Mouse (Mus musculus): Measurements from ENCODE around the gene Endov. TPM values are rescaled to one million over a fixed set of nuclear protein-coding genes. Genes with fewer than 3 reads are reported as not detected.

Gene Endov
- polyA plus RNA-seq, 1 experiment from 2014 or later = 7.6 TPM

DNA sequence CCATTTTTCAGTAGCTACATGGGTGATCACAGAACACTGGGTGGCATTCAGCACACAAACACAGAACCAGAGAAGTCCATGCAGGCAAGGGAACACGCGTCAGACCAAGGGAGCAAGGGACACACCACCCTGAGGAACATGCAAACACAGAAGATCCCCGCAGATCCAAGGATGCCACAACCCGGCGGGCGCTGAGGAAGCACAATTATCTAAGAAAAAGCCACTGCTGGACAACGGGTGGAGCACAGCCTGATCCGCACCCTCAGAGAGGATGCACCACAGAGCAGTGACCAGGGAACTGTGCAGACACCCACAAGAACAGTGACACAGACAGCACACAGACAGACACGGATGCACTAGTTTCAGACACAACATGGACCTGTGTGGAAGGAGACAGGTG lies 49.4 kb downstream of the Endov start:
- Histone ChIP-seq H3K27me3 (peaks cover 60% of the 10 kb centered on the region), H3K9me3 (replicated peaks) (no peaks in the 10 kb centered on the region), H3K4me2 (no peak overlapping the region), H3K36me3 (no peaks in the 10 kb centered on the region), H3K4me3 (replicated peaks) (no peak overlapping the region), H3K4me1 (replicated peaks) (no peaks in the 10 kb centered on the region), H3K27ac (no peak overlapping the region), H3K9ac (no peak overlapping the region)
- 68% methylated on average over 9 of the region's 9 CpGs for WGBS (ENCODE audit: insufficient replicate concordance)
- ATAC-seq (ENCODE audit: low read depth) (no peak), DNase-seq (no peak)

DNA sequence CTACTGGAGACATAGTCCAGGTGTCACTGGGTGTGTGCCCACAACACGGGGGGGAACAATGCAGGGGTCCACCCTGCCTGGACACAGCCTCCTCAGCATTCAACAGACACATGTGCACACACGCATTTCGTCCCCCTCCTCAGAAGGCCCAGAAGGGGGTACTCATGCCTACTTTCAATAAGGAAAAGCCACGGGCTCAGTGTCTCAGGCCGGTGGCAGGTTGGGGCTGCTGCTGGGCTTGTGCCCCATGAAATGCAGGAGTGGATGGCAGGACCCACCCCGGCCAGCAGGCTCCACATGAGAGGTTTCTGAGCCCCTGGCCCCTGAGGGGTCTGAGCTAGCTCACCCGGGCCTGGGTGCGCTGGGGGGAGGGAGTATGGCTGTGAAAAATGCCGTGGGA lies 49.9 kb downstream of the Endov start:
- no peak overlapping the region for H3K4me2 ChIP-seq
- H3K4me3 ChIP-seq (replicated peaks) = no peak overlapping the region
- 56% methylated on average over 9 of the region's 9 CpGs for WGBS (ENCODE audit: insufficient replicate concordance)
- H3K9ac ChIP-seq = no peak overlapping the region
- no peaks in the 10 kb centered on the region for H3K36me3 ChIP-seq
- 0 out of 2 replicates have a peak, but pooled peaks cover 2% of the 10 kb centered on the region for H3K4me1 ChIP-seq (replicated peaks)
- no peak for DNase-seq
- no peak for ATAC-seq (ENCODE audit: low read depth)
- peaks cover 65% of the 10 kb centered on the region for H3K27me3 ChIP-seq
- no peaks in the 10 kb centered on the region for H3K9me3 ChIP-seq (replicated peaks)
- no peak overlapping the region for H3K27ac ChIP-seq

DNA sequence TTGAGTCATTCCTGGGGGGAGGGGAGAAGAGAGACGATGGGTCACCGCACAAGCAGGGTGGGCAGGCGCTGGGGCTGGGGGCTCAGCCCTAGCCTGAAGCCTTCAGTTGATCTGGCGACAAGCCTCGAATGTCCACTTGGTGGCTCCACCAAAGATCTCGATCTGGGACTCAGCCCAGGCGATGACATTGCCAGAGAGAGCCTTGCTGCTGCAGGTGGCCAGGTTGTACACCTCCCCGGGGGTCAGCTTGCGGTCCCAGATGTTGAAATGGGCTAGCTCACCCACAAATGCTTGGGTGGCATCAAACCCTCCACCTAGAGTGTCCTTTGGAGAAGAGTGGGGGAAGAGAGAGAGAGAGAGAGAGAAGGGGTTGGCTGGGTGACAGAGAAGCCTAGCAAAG lies 51.2 kb downstream of the Endov start:
- DNase-seq (no peak), ATAC-seq (ENCODE audit: low read depth) (no peak)
- peaks cover 11% of the 10 kb centered on the region for H3K4me1 ChIP-seq (replicated peaks)
- no peak overlapping the region for H3K4me2 ChIP-seq
- 33% methylated on average over 9 of the region's 9 CpGs for WGBS (ENCODE audit: insufficient replicate concordance)
- no peaks in the 10 kb centered on the region for H3K9me3 ChIP-seq (replicated peaks)
- H3K9ac ChIP-seq = no peak overlapping the region
- no peaks in the 10 kb centered on the region for H3K36me3 ChIP-seq
- peaks cover 78% of the 10 kb centered on the region for H3K27me3 ChIP-seq
- no peak overlapping the region for H3K4me3 ChIP-seq (replicated peaks)
- no peak overlapping the region for H3K27ac ChIP-seq

DNA sequence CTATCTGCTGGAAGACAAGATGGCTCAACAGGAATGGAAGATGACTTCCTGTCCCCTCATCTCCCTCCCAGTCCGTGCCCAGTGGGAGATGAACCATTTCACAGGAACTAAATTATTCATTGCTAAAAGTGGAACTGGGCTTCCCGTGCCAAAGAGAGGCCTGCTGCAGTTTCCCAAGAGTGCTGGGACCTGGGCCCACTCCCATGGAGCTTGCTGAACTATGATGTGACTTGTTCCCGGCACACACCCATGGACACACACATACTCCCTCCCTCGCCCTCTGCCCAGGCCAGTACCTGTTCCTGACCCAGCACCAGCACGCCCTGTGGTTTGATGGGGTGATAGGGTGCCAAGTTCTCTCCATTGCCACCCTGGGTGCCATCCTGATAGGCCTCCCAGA lies 51.7 kb downstream of the Endov start:
- no peak overlapping the region for H3K4me2 ChIP-seq
- 50% methylated on average over 5 of the region's 5 CpGs for WGBS (ENCODE audit: insufficient replicate concordance)
- no peak overlapping the region for H3K9ac ChIP-seq
- H3K4me3 ChIP-seq (replicated peaks) = no peak overlapping the region
- no peaks in the 10 kb centered on the region for H3K36me3 ChIP-seq
- no peak for DNase-seq
- peaks cover 83% of the 10 kb centered on the region for H3K27me3 ChIP-seq
- H3K9me3 ChIP-seq (replicated peaks) = no peaks in the 10 kb centered on the region
- no peak overlapping the region for H3K27ac ChIP-seq
- peaks cover 15% of the 10 kb centered on the region for H3K4me1 ChIP-seq (replicated peaks)
- no peak for ATAC-seq (ENCODE audit: low read depth)

DNA sequence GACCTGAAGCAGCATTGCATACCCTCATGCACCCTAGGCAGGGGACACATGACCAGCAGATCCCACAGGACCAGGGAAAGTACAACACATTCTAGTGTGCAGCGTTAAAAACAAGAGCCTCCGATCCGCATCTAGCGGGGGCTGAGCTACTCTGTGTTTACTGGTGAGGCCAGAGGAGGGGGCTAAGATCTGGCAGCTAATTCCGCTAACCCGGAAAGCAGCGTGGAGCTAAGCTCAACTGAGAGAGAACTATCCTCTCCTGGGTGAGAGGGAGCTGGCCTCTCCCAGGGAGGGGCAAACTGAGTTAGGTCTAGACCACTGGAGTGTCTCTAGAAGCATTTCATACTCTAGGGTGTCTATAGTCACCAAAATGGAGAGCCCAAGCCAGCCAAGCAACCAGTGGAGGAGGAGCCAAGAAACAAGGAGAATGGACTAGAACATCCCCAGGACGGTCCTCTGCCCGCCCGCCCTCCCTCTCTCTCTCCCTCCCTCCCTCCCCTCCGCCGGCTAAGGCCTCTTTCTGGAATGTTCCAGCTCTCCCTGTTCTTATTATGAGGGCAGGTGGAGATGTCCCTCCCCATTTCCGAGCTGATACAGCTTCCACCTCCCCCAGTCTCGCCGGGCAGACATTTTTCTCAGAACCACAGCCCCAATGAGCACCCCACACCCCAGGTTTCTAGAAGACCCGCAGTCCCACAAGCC lies 52.8 kb downstream of the Endov start:
- no peak overlapping the region for H3K4me3 ChIP-seq (replicated peaks)
- WGBS (ENCODE audit: insufficient replicate concordance) = 45% methylated on average over 16 of the region's 16 CpGs
- no peak overlapping the region for H3K4me2 ChIP-seq
- H3K36me3 ChIP-seq = no peaks in the 10 kb centered on the region
- H3K9ac ChIP-seq = no peak overlapping the region
- no peaks in the 10 kb centered on the region for H3K9me3 ChIP-seq (replicated peaks)
- H3K4me1 ChIP-seq (replicated peaks) = peaks cover 25% of the 10 kb centered on the region
- H3K27me3 ChIP-seq = peaks cover 94% of the 10 kb centered on the region
- DNase-seq (no peak), ATAC-seq (ENCODE audit: low read depth) (no peak)
- no peak overlapping the region for H3K27ac ChIP-seq

DNA sequence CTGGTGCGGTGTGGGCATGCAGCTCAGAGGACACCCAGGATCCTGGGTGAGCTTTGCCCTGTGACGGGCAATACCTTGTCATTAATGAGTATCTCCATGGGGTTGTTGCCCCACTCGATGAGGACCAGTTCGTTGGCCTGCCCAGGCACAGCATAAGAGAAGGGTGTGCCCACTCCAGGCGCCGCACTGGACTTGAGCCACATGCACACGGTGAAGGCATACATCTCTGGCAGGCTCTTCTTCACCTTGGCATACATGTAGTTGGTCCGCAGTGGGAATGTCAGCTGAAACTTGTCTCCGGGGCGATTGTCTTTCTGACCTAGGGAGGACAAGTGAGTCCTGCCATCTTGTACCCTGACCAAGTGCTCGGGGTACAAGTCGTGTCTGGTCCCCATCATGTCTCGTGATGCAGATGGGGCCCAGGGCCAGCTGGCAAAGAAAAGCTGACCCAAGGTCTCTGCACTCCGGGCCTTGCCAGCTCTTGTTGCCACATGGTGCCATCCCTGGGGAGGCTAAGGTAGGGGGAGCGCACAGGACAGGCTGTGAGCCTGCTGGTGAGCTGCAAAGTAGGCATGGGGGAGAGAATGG lies 53.5 kb downstream of the Endov start:
- no peaks in the 10 kb centered on the region for H3K36me3 ChIP-seq
- WGBS (ENCODE audit: insufficient replicate concordance) = 61% methylated on average over 15 of the region's 15 CpGs
- H3K27me3 ChIP-seq = peaks cover 99% of the 10 kb centered on the region
- ATAC-seq (ENCODE audit: low read depth) = no peak
- no peaks in the 10 kb centered on the region for H3K9me3 ChIP-seq (replicated peaks)
- peaks cover 32% of the 10 kb centered on the region for H3K4me1 ChIP-seq (replicated peaks)
- no peak for DNase-seq
- H3K4me2 ChIP-seq = no peak overlapping the region
- H3K4me3 ChIP-seq (replicated peaks) = no peak overlapping the region
- H3K27ac ChIP-seq = no peak overlapping the region
- H3K9ac ChIP-seq = no peak overlapping the region

DNA sequence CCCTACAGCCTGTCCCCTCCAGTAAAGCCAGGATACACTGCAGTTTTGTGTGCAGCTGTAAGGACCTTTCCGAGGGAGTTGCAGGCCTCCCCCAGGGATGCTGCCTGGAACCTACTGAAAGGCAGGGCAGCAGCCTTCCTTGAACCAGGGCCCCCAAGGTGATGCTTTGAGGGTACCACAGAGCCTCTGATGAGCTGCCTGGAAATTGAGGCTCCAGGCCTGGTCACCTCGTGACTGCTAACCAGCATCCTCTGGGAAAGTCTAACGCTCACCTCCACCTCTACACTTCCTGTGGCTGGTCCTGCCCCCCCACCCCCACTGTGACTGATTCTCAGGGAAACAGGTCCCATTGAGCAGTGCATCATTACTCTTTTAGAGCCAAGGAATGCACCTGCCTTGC lies 54.1 kb downstream of the Endov start:
- Histone ChIP-seq H3K4me3 (replicated peaks) (no peak overlapping the region), H3K27me3 (peaks cover 99% of the 10 kb centered on the region), H3K9ac (no peak overlapping the region), H3K4me2 (no peak overlapping the region), H3K4me1 (replicated peaks) (peaks cover 33% of the 10 kb centered on the region), H3K36me3 (no peaks in the 10 kb centered on the region), H3K9me3 (replicated peaks) (no peaks in the 10 kb centered on the region), H3K27ac (no peak overlapping the region)
- 33% methylated on average over 3 of the region's 3 CpGs for WGBS (ENCODE audit: insufficient replicate concordance)
- no peak for DNase-seq
- no peak for ATAC-seq (ENCODE audit: low read depth)

DNA sequence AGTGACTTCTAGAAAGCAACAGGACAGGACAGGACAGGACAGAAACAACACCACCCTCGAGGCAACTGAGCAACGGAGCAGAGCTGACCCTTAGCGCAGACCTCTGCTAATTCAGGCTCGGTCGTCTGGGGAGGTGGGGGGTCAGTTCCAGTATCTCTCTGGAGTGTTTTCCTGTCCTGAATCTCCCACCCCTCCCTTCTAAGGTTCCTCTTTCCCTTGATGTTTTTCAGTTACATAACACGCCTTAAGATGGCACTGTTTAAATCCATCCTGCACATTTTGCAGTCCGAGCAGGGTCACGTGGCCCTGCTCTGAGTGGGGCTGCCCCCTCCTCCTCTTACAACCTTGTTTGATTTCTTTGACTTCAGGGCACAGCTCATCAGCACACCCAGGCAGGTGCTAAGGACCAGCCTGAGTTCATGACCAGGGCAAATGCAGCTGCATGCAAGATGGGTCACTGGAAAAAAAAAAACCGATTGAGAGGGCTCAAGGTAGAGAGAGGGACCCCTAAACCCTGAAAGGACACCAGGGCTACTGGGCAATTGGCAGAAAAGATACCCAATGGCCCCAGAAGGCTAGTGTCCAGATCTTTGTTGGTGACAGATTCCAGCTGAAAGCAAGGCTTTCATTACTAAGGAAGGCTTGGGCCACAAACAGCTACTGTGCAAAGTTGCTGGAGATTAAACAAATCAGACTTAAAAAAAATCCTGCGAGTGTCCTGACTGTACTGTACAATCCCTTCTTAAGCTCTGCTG lies 54.8 kb downstream of the Endov start:
- Histone ChIP-seq H3K36me3 (no peaks in the 10 kb centered on the region), H3K9ac (no peak overlapping the region), H3K4me1 (replicated peaks) (peaks cover 33% of the 10 kb centered on the region), H3K27ac (no peak overlapping the region), H3K4me2 (no peak overlapping the region), H3K4me3 (replicated peaks) (no peak overlapping the region), H3K27me3 (peaks cover 99% of the 10 kb centered on the region), H3K9me3 (replicated peaks) (no peaks in the 10 kb centered on the region)
- DNase-seq (no peak), ATAC-seq (ENCODE audit: low read depth) (no peak)
- 4% methylated on average over 10 of the region's 10 CpGs for WGBS (ENCODE audit: insufficient replicate concordance)

DNA sequence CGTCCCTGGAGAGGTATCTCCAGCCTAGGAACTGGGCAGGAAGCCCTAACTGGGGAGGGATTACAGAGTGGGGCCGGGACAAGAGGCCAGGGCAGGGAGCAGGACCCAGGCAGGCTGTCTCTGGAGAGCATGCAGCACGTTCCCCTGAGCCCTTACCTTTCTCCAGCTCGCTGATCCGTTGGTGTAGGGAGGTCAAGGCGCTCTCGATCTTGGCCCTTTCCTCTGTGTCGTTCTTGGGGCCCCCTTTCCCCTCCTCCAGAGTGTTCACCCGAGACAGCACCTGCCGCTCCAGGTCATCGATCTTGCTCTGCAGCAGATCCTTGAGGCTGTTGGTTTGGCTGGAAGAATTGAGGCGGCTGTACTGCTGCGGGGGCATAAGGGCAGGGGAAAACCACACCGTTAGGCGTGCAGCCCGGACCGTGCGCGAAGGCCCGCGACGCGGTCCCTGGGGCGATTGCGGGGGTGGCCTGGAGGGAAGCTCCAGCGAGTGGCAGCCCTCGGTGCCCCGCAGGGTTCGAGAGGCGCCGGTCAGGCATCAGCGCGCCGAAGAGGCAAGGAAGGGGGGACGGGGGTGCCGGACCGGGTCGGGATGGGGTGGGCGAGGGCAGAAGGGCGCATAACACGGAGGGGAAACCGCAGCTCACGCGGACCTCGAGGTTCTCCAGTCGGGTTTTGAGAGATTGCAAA lies 55.5 kb downstream of the Endov start:
- H3K9ac ChIP-seq = no peak overlapping the region
- 2% methylated on average over 46 of the region's 46 CpGs for WGBS (ENCODE audit: insufficient replicate concordance)

DNA sequence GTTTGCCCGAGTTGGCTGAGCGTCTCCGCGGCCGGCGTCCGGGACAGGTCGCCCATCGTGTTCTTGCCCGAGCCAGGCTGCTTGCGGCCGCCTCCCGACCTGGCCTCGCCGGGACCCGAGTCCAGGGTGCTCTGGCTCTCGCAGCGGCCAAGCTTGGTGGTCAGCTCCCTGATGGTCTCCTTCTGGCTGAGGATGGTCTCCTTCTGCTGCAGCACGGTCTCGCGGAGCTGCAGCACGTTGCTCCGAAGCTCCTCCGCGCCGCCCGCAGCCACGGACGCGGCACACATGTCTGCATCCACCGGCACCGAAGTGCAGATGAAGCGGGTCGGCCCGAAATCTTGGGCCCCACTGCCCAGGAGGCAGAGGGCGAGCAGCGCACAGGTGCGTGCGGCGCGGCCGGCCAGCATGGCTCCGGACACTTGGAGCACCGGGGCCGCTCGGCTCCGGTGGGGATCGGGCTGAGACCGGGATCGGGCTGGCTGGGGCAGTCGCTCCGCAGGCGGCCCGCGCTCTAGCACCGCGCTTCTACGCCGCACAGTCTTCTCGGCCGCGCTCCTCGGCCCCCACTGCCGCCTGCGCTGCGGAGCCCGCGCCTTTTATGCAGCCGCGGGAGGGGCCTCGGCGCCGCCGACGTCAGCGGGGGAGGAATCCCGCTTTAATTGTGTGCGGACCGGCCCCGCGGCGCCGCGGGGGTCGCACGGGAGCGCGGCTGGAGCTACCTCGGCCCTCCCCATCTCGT lies 56.2 kb downstream of the Endov start, which contains the start of gene Nptx1:
Nptx1 (minus strand) TSS at position 571 of the 739 bp plus-strand sequence.
- H3K4me3 ChIP-seq (replicated peaks) = peak within 1 kb of the TSS; percentile 50
- WGBS (ENCODE audit: insufficient replicate concordance) = under 1% methylated on average over 90 of the region's 90 CpGs
- no peak within 1 kb of the TSS for H3K27ac ChIP-seq
- ATAC-seq (ENCODE audit: low read depth) (no peak), DNase-seq (no peak)
- H3K36me3 ChIP-seq = no peaks in the 10 kb centered on the region
- no peak within 1 kb of the TSS for H3K9ac ChIP-seq
- H3K9me3 ChIP-seq (replicated peaks) = no peaks in the 10 kb centered on the region
- H3K27me3 ChIP-seq = peaks cover 100% of the 10 kb centered on the region
- H3K4me2 ChIP-seq = peak within 1 kb of the TSS; percentile 63
- H3K4me1 ChIP-seq (replicated peaks) = peaks cover 34% of the 10 kb centered on the region

More for the DNA sequence above, 55.5 kb downstream of the Endov start:
- no peaks in the 10 kb centered on the region for H3K36me3 ChIP-seq
- peak overlapping the region; percentile 50 for H3K4me3 ChIP-seq (replicated peaks)
- ATAC-seq (ENCODE audit: low read depth) (no peak), DNase-seq (no peak)
- H3K9me3 ChIP-seq (replicated peaks) = no peaks in the 10 kb centered on the region
- H3K27ac ChIP-seq = no peak overlapping the region
- H3K4me1 ChIP-seq (replicated peaks) = peaks cover 33% of the 10 kb centered on the region
- peaks cover 99% of the 10 kb centered on the region for H3K27me3 ChIP-seq
- peak overlapping the region; percentile 63 for H3K4me2 ChIP-seq

All from liver, embryonic 13.5 days (tissue).